20 mouse cellular contexts compared by ENCODE assay signal in genomic region chr3:31049087-31049486, GRCm38 (mm10). TPM values are rescaled to one million over a fixed set of nuclear protein-coding genes. Genes with fewer than 3 reads are reported as not detected.
DNase-seq lines count a peak whose midpoint lies in the region; ATAC-seq and TF ChIP-seq lines count a peak whose summit lies in the region.
"Had no signal": no experiment of that assay in that cellular context is flagged by ENCODE, and none has a peak within 500 bp of the region (broad histone marks: within the 10 kb centered on the region; RNA-seq: fewer than 3 reads in every experiment).

No protein-coding gene starts in this region.

- no peak overlapping the region for H3K27ac ChIP-seq in gastrocnemius, adult 2 months
- H3K27ac ChIP-seq in layer of hippocampus, adult 2 months: no peak overlapping the region
- H3K27ac ChIP-seq: embryonic facial prominence, embryonic 12.5 days; heart, embryonic 13.5 days; hindbrain, embryonic 12.5 days had no signal

- intact Hi-C loops in gastrocnemius, adult 2 months (cut with DNase I): no loop called here

- no peak overlapping the region for H3K4me3 ChIP-seq in gastrocnemius, adult 2 months
- H3K4me3 ChIP-seq in layer of hippocampus, adult 2 months: no peak overlapping the region
- H3K4me3 ChIP-seq: embryonic facial prominence, embryonic 12.5 days; heart, embryonic 13.5 days; hindbrain, embryonic 12.5 days had no signal

- ATAC-seq in CD4-positive, CD25-positive, alpha-beta regulatory T cell, adult 4 months: peak; percentile 45
- no peak for ATAC-seq in cerebellum, adult (ENCODE audit: insufficient number of reproducible peaks, low FRiP score, low TSS enrichment)
- ATAC-seq: forebrain, embryonic 16.5 days; intestine, embryonic 16.5 days had no signal

- TF ChIP-seq CTCF in gastrocnemius, adult 2 months (IDR thresholded peaks at IDR 0.05): 0 out of 2 replicates have a peak, but pooled peaks have one; percentile 3
- peak; percentile 58 for TF ChIP-seq CTCF in layer of hippocampus, adult 2 months (conservative IDR thresholded peaks at IDR 0.05)

- no peak for DNase-seq in gastrocnemius, adult 2 months
- no peak for DNase-seq in gastrocnemius, postnatal 25 days
- DNase-seq in layer of hippocampus, adult 2 months (ENCODE audit: low spot score in 2 of 2): no peak
- no peak for DNase-seq in layer of hippocampus, adult 8-10 months (ENCODE audit: low spot score in 2 of 2)
- DNase-seq in naive thymus-derived CD4-positive, alpha-beta T cell, adult 2 months (ENCODE audit: low read depth): peak; percentile 22
- DNase-seq: adrenal gland, adult 8-10 months; adrenal gland, postnatal 36 days; cerebellum, adult 11 months; cerebellum, adult 8-10 months; cerebellum, postnatal 14 days; gastrocnemius, postnatal 10 days; heart, postnatal 4 days; kidney, adult 8-10 months had no signal

RNA-seq across cellular contexts. Expression of gene Skil, which starts 45.8 kb away (rescaled TPM):
- total RNA-seq in gastrocnemius, adult 2 months (2021): 10 to 100 TPM in 1 of 2 experiments, 1 to 10 TPM in 1; 8.3 to 19.8 TPM
- total RNA-seq in gastrocnemius, postnatal 25 days (2021): 10 to 100 TPM; 11.4 to 11.8 TPM
- total RNA-seq in layer of hippocampus, adult 2 months (2021): 10 to 100 TPM; 64.9 to 68.3 TPM
- 10 to 100 TPM; 60.7 to 74.8 (median 65.5) TPM for total RNA-seq in layer of hippocampus, adult 8-10 months (2022)
- 10 to 100 TPM; 60.4 to 66.0 TPM for polyA plus RNA-seq in CD4-positive, CD25-positive, alpha-beta regulatory T cell, adult 4 months (2017; shearing (Covaris generic))

RNA-seq across cellular contexts. Expression of gene Prkci, which starts 53.5 kb away (rescaled TPM):
- total RNA-seq in gastrocnemius, adult 2 months (2021): 1 to 10 TPM; 4.3 to 6.3 TPM
- 1 to 10 TPM; 4.4 to 4.7 TPM for total RNA-seq in gastrocnemius, postnatal 25 days (2021)
- 10 to 100 TPM; 60.9 to 65.0 TPM for total RNA-seq in layer of hippocampus, adult 2 months (2021)
- total RNA-seq in layer of hippocampus, adult 8-10 months (2022): 10 to 100 TPM; 53.2 to 62.0 (median 57.1) TPM
- 1 to 10 TPM; 1.4 to 2.8 TPM for polyA plus RNA-seq in CD4-positive, CD25-positive, alpha-beta regulatory T cell, adult 4 months (2017; shearing (Covaris generic))

Comparison
In these comparisons a context has a peak if more than half of its experiments do, and no peak if none do; other contexts are left out.
1. RNA of gene Prkci, which starts 53.5 kb away (total RNA-seq): 60.9 to 65.0 TPM in layer of hippocampus, adult 2 months and 53.2 to 62.0 TPM in layer of hippocampus, adult 8-10 months; 4.3 to 6.3 TPM in gastrocnemius, adult 2 months and 4.4 to 4.7 TPM in gastrocnemius, postnatal 25 days; every median in the first group is over 4 times any median in the second.